Mouse (Mus musculus): ENCODE measurements around the gene Plekha6. TPM values are rescaled to one million over a fixed set of nuclear protein-coding genes. Genes with fewer than 3 reads are reported as not detected.

The Plekha6 gene
- polyA plus RNA-seq, 1 experiment: 0.12 TPM

DNA sequence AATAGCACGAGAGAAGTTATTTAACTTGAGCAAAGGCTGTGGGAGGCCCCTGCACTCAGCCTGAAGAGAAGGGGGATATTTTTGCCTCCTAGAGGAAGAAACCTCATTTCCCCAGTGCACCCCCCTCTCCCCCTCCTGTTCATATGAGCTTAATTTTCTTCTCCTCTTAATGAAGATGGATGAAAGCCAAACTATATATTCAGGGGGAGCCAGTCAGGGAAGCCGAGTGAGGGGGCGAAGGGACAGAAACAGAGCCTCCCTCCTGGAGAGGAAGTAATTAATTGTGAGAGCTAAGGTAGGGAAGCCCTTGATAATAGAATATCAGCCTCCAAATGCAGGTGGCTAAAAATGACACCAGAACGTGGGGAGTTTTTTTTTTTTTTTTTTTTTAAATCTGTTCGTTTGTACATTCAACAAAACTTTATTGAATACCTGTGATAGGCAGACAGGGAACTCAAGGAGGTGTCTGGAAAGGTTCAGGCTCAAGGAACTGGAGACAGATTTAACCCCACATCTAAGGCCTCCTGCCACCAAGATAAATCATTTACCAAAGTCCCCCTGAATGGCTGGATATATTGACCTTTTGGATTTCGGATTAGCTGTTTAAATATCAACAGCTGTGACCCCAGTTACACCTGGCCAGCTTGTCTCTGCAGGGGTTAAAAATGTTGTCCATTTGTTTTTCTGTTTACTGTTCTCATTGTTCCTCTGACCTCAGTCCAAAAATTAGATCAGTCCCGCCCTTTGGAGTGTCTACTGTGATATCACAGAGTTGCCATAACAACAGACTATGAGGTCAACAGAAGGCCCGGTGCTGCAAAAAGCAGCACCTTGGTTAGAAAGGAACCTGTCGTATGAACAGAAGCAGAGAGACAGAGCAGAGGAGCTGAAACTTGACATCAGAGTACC, 91.1 kb downstream of the Plekha6 start:
- H3K4me3 ChIP-seq: no peak overlapping the region
- H3K4me2 ChIP-seq (ENCODE audit: low read depth): no peak overlapping the region
- no peaks in the 10 kb centered on the region for H3K79me2 ChIP-seq (ENCODE audit: control insufficient read depth, insufficient read depth)
- peaks cover 92% of the 10 kb centered on the region for H3K27me3 ChIP-seq (ENCODE audit: control insufficient read depth, insufficient read depth, insufficient read length)
- TF ChIP-seq CEBPB (IDR thresholded peaks at IDR 0.05; ENCODE audit: insufficient read depth, poor library complexity, severe bottlenecking): no peak
- TF ChIP-seq SRF (IDR thresholded peaks at IDR 0.05; ENCODE audit: control insufficient read depth, insufficient read length, low read depth): no peak
- TF ChIP-seq MYOG (IDR thresholded peaks at IDR 0.05; ENCODE audit: control insufficient read depth in 1 of 3, insufficient read depth in 1 of 3, insufficient read length in 2 of 3, low read depth in 2 of 3): no peak
- TF ChIP-seq TCF3 (IDR thresholded peaks at IDR 0.05; ENCODE audit: insufficient read length, low read depth): no peak
- TF ChIP-seq REST (IDR thresholded peaks at IDR 0.05; ENCODE audit: insufficient read depth, insufficient read length): no peak
- TF ChIP-seq POLR2A (IDR thresholded peaks at IDR 0.05; ENCODE audit: insufficient read length, low read depth): no peak
- no peak for TF ChIP-seq POLR2AphosphoS2 (IDR thresholded peaks at IDR 0.05; ENCODE audit: insufficient read length, low read depth)
- no peak for TF ChIP-seq MYOD1 (IDR thresholded peaks at IDR 0.05; ENCODE audit: control insufficient read depth in 1 of 3, insufficient read length in 2 of 3, low read depth in 2 of 3)
- no peak for TF ChIP-seq TCF12 (IDR thresholded peaks at IDR 0.05; ENCODE audit: insufficient read depth, poor library complexity, severe bottlenecking)
- TF ChIP-seq E2F4 (IDR thresholded peaks at IDR 0.05; ENCODE audit: insufficient read depth): no peak
- no peak for TF ChIP-seq MAX (IDR thresholded peaks at IDR 0.05; ENCODE audit: low read depth)
- TF ChIP-seq USF1 (IDR thresholded peaks at IDR 0.05; ENCODE audit: low read depth): no peak
- H3ac ChIP-seq (ENCODE audit: control insufficient read depth, insufficient read length): no peak overlapping the region
- H3K36me3 ChIP-seq (ENCODE audit: control insufficient read depth, insufficient read depth): no peaks in the 10 kb centered on the region

DNA sequence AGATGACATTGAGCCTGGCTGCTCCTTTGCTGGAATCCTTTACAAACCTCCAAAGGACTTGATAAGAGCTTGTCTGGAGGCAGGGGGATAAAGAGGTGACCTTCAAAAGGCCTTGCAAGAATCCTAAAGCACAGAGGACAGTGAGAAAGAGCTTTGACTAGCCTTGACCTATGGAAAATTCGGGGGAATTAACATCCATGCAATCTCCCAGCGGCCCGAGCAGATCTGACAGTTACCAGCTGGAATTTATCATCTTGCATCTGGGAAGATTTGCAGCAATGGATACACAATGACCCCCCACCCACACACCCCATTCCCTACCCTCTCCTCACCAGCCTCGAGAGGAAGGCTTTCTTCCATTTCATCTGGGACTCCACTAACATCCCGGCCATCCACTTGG, 91.8 kb downstream of the Plekha6 start:
- H3K36me3 ChIP-seq (ENCODE audit: control insufficient read depth, insufficient read depth): no peaks in the 10 kb centered on the region
- H3K27me3 ChIP-seq (ENCODE audit: control insufficient read depth, insufficient read depth, insufficient read length): peaks cover 94% of the 10 kb centered on the region
- no peak overlapping the region for H3K4me2 ChIP-seq (ENCODE audit: low read depth)
- no peaks in the 10 kb centered on the region for H3K79me2 ChIP-seq (ENCODE audit: control insufficient read depth, insufficient read depth)
- no peak for TF ChIP-seq REST (IDR thresholded peaks at IDR 0.05; ENCODE audit: insufficient read depth, insufficient read length)
- TF ChIP-seq TCF3 (IDR thresholded peaks at IDR 0.05; ENCODE audit: insufficient read length, low read depth): no peak
- TF ChIP-seq SRF (IDR thresholded peaks at IDR 0.05; ENCODE audit: control insufficient read depth, insufficient read length, low read depth): no peak
- no peak for TF ChIP-seq POLR2AphosphoS2 (IDR thresholded peaks at IDR 0.05; ENCODE audit: insufficient read length, low read depth)
- no peak for TF ChIP-seq MYOG (IDR thresholded peaks at IDR 0.05; ENCODE audit: control insufficient read depth in 1 of 3, insufficient read depth in 1 of 3, insufficient read length in 2 of 3, low read depth in 2 of 3)
- no peak for TF ChIP-seq MAX (IDR thresholded peaks at IDR 0.05; ENCODE audit: low read depth)
- no peak for TF ChIP-seq E2F4 (IDR thresholded peaks at IDR 0.05; ENCODE audit: insufficient read depth)
- no peak for TF ChIP-seq POLR2A (IDR thresholded peaks at IDR 0.05; ENCODE audit: insufficient read length, low read depth)
- no peak for TF ChIP-seq MYOD1 (IDR thresholded peaks at IDR 0.05; ENCODE audit: control insufficient read depth in 1 of 3, insufficient read length in 2 of 3, low read depth in 2 of 3)
- H3ac ChIP-seq (ENCODE audit: control insufficient read depth, insufficient read length): no peak overlapping the region
- H3K4me3 ChIP-seq: no peak overlapping the region

DNA sequence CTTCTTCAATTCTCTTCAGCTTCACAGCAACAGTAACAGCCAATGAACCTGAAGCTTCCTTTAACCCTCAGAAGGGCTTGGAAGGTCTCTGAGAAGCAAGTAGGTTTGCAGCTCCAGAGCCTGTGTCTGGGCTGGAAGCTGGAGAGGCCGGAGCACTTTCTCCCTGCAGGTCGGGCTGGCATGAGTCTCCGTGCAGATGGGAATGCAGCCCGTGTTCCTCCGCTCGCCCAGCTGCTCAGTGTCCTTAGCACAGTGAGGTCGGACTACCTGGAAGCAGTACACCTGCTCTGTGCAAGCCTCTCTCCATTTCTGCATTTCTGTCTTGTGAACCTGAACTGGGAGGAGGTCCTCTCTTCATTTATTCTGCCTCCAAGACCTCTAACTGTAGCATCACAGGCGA, 92.3 kb downstream of the Plekha6 start:
- peaks cover 93% of the 10 kb centered on the region for H3K27me3 ChIP-seq (ENCODE audit: control insufficient read depth, insufficient read depth, insufficient read length)
- no peak overlapping the region for H3K4me2 ChIP-seq (ENCODE audit: low read depth)
- H3K36me3 ChIP-seq (ENCODE audit: control insufficient read depth, insufficient read depth): no peaks in the 10 kb centered on the region
- H3K4me3 ChIP-seq: no peak overlapping the region
- no peak overlapping the region for H3ac ChIP-seq (ENCODE audit: control insufficient read depth, insufficient read length)
- TF ChIP-seq POLR2A (IDR thresholded peaks at IDR 0.05; ENCODE audit: insufficient read length, low read depth) (no peak), MYOG (IDR thresholded peaks at IDR 0.05; ENCODE audit: control insufficient read depth in 1 of 3, insufficient read depth in 1 of 3, insufficient read length in 2 of 3, low read depth in 2 of 3) (no peak)
- H3K79me2 ChIP-seq (ENCODE audit: control insufficient read depth, insufficient read depth): no peaks in the 10 kb centered on the region

DNA sequence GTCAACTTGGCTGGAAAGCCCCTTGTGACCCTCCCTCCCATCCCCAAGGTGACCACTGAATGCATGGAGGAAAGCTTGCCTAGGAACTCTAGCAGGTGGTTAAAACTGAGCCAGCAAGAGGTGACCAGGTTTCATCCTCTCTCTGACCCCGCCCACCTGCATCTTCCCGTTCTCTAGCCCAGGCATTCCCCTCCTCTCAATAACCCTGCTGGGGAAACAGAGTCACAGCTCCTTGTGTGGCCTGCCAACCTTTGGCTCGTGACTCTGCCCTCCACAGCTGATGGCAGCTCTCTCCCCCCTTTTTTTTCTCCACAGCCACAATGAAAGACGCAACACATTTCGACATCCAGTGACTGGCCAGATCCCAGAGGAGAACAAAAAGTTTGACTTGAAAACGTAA, 94.7 kb downstream of the Plekha6 start:
- H3K4me2 ChIP-seq (ENCODE audit: low read depth): no peak overlapping the region
- H3K4me3 ChIP-seq: no peak overlapping the region
- H3K36me3 ChIP-seq (ENCODE audit: control insufficient read depth, insufficient read depth): no peaks in the 10 kb centered on the region
- H3ac ChIP-seq (ENCODE audit: control insufficient read depth, insufficient read length): no peak overlapping the region
- peaks cover 84% of the 10 kb centered on the region for H3K27me3 ChIP-seq (ENCODE audit: control insufficient read depth, insufficient read depth, insufficient read length)
- H3K79me2 ChIP-seq (ENCODE audit: control insufficient read depth, insufficient read depth): no peaks in the 10 kb centered on the region
- TF ChIP-seq REST (IDR thresholded peaks at IDR 0.05; ENCODE audit: insufficient read depth, insufficient read length) (no peak), TCF3 (IDR thresholded peaks at IDR 0.05; ENCODE audit: insufficient read length, low read depth) (no peak), MAX (IDR thresholded peaks at IDR 0.05; ENCODE audit: low read depth) (no peak), TCF12 (IDR thresholded peaks at IDR 0.05; ENCODE audit: insufficient read depth, poor library complexity, severe bottlenecking) (no peak), USF1 (IDR thresholded peaks at IDR 0.05; ENCODE audit: low read depth) (no peak), MYOG (IDR thresholded peaks at IDR 0.05; ENCODE audit: control insufficient read depth in 1 of 3, insufficient read depth in 1 of 3, insufficient read length in 2 of 3, low read depth in 2 of 3) (no peak), E2F4 (IDR thresholded peaks at IDR 0.05; ENCODE audit: insufficient read depth) (no peak), POLR2AphosphoS2 (IDR thresholded peaks at IDR 0.05; ENCODE audit: insufficient read length, low read depth) (no peak), POLR2A (IDR thresholded peaks at IDR 0.05; ENCODE audit: insufficient read length, low read depth) (no peak), MYOD1 (IDR thresholded peaks at IDR 0.05; ENCODE audit: control insufficient read depth in 1 of 3, insufficient read length in 2 of 3, low read depth in 2 of 3) (no peak), SRF (IDR thresholded peaks at IDR 0.05; ENCODE audit: control insufficient read depth, insufficient read length, low read depth) (no peak), CEBPB (IDR thresholded peaks at IDR 0.05; ENCODE audit: insufficient read depth, poor library complexity, severe bottlenecking) (no peak)

All from myocyte (in vitro differentiated cells).